Mouse (Mus musculus): ENCODE results near the gene Maip1. TPM values are rescaled to one million over a fixed set of nuclear protein-coding genes. Genes with fewer than 3 reads are reported as not detected.

Gene Maip1
- polyA plus RNA-seq (2017; shearing (Covaris generic)), result 7.1 TPM

DNA sequence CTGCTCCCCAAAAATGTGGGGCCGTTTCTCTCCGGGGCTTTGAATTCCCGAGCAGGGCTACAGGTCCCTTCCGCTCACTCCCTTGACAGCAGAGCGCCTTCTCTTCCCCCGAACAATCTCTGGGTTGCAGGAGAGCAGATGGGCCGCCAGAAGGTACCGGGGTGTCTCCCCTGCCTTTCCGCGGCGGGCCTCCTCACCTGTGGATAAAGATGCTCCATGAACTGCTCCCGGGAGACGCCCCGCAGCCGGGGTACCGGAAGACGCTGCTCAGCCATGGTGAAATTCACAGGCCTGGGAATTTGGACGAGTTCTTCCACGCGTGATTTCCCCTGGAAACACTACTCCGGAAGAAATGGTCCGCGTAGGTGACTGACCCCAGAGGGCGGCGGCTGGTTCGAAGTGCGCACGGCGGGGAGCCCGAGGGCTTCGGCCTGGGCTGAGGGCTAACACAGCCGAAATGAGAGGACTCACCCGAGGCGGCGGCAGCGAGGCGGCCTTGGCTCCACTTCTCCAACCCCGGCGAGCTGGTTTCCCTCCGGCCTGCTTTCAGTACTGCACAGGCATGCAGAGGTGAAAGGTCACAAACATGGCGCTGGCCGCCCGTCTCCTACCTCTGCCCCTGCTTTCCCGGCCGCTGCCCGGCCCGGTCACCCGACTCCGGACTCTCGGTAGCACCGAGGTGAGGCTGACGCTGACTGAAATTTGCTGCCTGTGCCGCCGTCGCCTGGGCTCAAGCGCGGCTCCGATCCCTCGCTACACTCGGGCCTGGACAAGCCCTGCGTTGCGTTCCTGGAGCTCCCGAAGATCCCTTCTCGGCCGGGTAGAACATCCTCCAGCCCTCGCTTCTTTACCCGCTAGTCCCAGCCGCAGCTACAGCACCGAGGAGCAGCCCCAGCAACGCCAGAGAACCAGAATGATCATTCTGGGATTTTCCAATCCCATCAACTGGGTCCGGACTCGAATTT, at the start of gene Maip1, which contains the start of gene Tyw5:
TSS of gene Maip1 (plus strand) at position 142 of the 965 bp plus-strand sequence.
TSS of gene Tyw5 (minus strand) at position 915 of the 965 bp plus-strand sequence.

DNA sequence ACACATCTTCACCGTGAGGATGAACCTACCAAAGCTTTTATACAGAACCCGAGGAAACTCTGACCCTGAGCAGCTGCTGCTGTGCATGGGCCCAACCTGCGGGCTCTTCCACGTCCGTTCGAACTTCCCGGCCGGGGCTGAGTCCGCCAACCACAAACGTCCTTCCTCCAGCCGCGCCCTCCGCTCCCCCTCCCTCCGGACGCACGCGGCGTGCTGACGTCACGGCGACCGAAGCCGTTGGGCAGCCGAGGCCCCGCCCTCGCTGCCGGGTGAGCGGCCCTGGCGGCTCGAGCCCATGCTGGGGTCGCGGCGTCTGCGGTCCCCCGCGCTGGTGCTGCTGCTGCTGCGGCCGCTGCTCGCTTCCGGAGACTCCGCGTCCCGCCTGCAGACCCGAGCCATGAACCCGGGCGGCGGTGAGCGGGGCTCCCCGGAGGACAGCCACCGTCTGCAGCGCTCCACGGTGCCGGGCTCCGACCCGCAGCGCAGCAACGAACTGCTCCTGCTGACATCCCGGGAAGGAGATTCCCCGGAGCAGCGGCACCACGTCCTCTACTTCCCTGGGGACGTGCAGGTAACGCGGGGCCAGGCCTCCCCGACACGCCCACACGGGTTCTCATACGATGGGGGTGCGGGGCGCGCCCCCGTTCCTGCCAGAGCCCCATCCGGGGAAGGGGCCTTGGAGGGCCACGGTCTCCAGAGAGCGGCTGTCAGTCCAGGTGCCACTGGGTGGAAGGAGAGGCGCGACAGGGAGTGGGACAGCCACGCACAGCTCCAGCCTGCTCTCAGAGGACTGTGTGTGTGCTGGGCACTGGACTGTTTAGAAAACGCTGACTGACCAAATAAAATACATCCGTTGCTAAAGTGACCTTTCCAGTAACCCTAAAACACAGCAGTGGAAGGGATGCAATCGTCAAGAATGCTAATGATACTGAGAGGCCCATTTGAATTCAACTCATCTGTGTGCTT, 28.5 kb upstream of the Maip1 start, which contains the start of gene 1700066M21Rik:
TSS of gene 1700066M21Rik (plus strand) at position 245 of the 966 bp plus-strand sequence.

Other genes with a start within 250 kb of the Maip1 start
- gene 1700066M21Rik, start 28.7 kb upstream of the Maip1 start, polyA plus RNA-seq (2017; shearing (Covaris generic)), result 4.4 TPM
- gene Tyw5, start 773 bp downstream of the Maip1 start, polyA plus RNA-seq (2017; shearing (Covaris generic)), result 14.7 TPM

All from effector memory CD4-positive, alpha-beta T cell, adult 5 months (primary cell).